Mouse (Mus musculus): Measurements from ENCODE around the gene Zfp146. TPM values are rescaled to one million over a fixed set of nuclear protein-coding genes. Genes with fewer than 3 reads are reported as not detected.
"Not testable (repeated sequence)": the region's sequence is repeated elsewhere in the genome, so short reads cannot be mapped to it uniquely, and the experiment has no call there.

Gene Zfp146
- total RNA-seq (2014; rRNA removed) (40.6 and 46.4 TPM in 2 replicates), polyA plus RNA-seq (2015; fragmentation: Nextera tagmentation; extraction: Ambion mirVana) (10.0 and 10.2 TPM in 2 replicates)

DNA sequence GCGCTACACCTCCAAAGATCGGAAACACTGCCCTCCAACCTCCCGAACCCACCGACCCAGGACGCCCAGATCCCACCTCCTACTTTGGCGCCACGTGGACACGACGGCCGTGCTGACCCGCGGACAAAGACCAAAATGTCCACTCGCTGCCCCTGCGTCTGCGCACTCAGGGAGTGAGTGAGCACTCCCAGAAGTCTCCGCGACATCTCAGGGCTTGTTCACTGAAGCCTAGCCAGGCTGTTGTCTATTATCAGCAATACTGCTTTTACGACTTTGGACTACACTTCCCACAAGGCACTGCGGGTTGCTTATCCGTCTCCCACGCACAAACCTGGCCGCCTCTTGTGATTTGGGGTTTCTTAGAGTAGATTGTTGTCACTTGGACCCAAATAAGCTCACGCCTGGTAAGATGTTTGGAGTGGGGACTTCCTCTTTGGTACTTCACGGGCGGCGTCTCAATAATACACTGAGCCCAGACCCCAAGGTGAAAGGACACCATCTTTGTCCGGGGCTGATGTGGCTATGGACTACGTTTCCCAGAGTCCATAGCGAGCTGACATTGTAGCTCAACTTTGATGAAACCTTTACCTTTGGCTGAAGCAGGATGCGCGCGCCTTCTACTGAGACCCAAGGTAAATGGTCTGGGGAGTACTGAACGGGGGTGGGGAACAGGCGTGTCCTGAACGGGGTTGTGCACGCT lies at the start of gene Zfp146:
Gene Zfp146 (minus strand): TSS at position 168 of the 700 bp plus-strand sequence.
- Histone ChIP-seq H3K4me3 (ENCODE audit: low read length) (peak within 1 kb of the TSS; percentile 68), H3K27ac (peak within 1 kb of the TSS; percentile 93), H3K27me3 (ENCODE audit: insufficient read depth, low read length) (no peaks in the 10 kb centered on the region), H3K36me3 (ENCODE audit: insufficient read depth, low read length) (no peaks in the 10 kb centered on the region; the same call in 1 of the 2 replicates), H3K9me3 (ENCODE audit: low read length) (no peaks in the 10 kb centered on the region), H3K9ac (replicated peaks; ENCODE audit: low read length) (peak within 1 kb of the TSS; percentile 80), H3K4me1 (ENCODE audit: insufficient read depth, low read length) (peaks cover 11% of the 10 kb centered on the region), H3K4me2 (ENCODE audit: low read depth, low read length) (peak within 1 kb of the TSS; percentile 67)
- no peak for TF ChIP-seq CTCF (IDR thresholded peaks at IDR 0.05; ENCODE audit: low read depth)
- peak; percentile 98 for DNase-seq (ENCODE audit: low spot score)
- ATAC-seq: peak; percentile 97
- WGBS: under 1% methylated on average over 36 of the region's 36 CpGs

DNA sequence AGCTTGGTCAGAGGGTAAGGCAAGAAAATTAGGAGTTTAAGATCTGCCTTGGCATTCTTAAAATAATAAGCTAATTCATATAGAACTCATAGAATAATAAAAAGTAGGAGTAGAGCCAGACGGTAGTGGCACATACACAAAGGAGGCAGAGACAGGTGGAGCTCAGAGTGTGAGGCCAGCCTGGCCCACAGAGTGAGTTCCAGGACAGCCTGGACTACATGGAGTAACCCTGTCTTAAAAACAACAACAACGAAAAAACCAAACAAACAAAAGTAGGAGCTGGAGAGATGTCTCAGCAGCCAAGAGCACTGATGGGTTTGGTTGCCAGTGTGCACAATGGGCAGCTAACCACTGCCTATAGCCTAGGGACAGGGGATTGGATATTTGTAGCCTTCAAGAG lies 47.7 kb upstream of the Zfp146 start:
- Histone ChIP-seq H3K9me3 (ENCODE audit: low read length) (no peaks in the 10 kb centered on the region), H3K4me3 (ENCODE audit: low read length) (no peak overlapping the region), H3K9ac (replicated peaks; ENCODE audit: low read length) (no peak overlapping the region), H3K4me1 (ENCODE audit: insufficient read depth, low read length) (no peaks in the 10 kb centered on the region), H3K27ac (no peak overlapping the region), H3K4me2 (ENCODE audit: low read depth, low read length) (no peak overlapping the region), H3K27me3 (ENCODE audit: insufficient read depth, low read length) (no peaks in the 10 kb centered on the region), H3K36me3 (ENCODE audit: insufficient read depth, low read length) (no peaks in the 10 kb centered on the region)
- no peak for TF ChIP-seq CTCF (IDR thresholded peaks at IDR 0.05; ENCODE audit: low read depth)
- DNase-seq (ENCODE audit: low spot score) (no peak), ATAC-seq (no peak)
- whole genome bisulfite sequencing: 75% methylated on average over 2 of the region's 2 CpGs

DNA sequence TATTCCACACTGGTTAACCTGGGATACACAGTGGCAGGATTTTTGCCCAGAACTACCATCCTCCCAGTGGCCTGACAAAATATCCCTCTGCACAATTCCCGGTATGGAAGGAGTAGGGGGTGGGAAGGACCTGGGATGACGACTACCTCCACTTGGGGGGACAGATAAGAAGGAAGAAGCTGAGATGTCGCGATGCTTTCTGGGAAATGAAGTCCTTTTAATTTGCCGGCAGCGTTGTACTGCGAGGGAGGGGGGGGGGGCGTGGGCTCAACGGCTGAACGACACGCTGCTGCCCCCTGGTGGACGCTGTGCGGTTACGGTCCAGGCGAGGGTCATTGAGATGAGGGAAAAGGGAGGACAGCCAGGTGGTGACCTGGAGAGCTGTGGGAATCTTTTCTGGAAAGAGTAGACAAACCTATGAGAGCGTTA lies 47.2 kb upstream of the Zfp146 start:
- peak; percentile 85 for ATAC-seq
- DNase-seq (ENCODE audit: low spot score): peak; percentile 95
- H3K27ac ChIP-seq: peak overlapping the region; percentile 68
- no peak overlapping the region for H3K4me3 ChIP-seq (ENCODE audit: low read length)
- H3K9ac ChIP-seq (replicated peaks; ENCODE audit: low read length): no peak overlapping the region
- under 1% methylated on average over 16 of the region's 16 CpGs for WGBS
- no peaks in the 10 kb centered on the region for H3K9me3 ChIP-seq (ENCODE audit: low read length)
- H3K36me3 ChIP-seq (ENCODE audit: insufficient read depth, low read length): no peaks in the 10 kb centered on the region
- no peaks in the 10 kb centered on the region for H3K4me1 ChIP-seq (ENCODE audit: insufficient read depth, low read length)
- no peaks in the 10 kb centered on the region for H3K27me3 ChIP-seq (ENCODE audit: insufficient read depth, low read length)
- peak; percentile 97 for TF ChIP-seq CTCF (IDR thresholded peaks at IDR 0.05; ENCODE audit: low read depth)
- peak overlapping the region; percentile 42 for H3K4me2 ChIP-seq (ENCODE audit: low read depth, low read length)

DNA sequence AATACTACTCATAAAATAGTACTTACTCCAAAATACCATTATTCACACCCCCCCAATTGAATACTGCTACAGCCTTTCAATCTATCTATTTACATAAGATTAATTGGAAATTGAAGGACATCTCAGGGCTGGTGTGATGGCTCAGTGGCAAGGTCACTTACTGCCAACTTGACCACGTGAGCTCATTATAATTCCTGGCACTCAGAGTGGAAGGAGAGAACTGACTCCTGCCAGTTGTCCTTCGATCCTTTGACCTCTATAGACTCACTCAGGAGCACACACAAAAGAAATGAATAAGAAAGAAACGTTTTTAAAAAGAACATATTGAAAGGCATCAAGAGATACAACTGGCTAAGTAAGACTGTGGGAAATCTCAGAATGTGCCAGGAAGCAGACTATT lies 46.3 kb upstream of the Zfp146 start:
- WGBS: 49% methylated on average over 3 of the region's 3 CpGs
- H3K4me1 ChIP-seq (ENCODE audit: insufficient read depth, low read length): no peaks in the 10 kb centered on the region
- H3K9ac ChIP-seq (replicated peaks; ENCODE audit: low read length): no peak overlapping the region
- H3K4me2 ChIP-seq (ENCODE audit: low read depth, low read length): no peak overlapping the region
- H3K36me3 ChIP-seq (ENCODE audit: insufficient read depth, low read length): no peaks in the 10 kb centered on the region
- H3K27me3 ChIP-seq (ENCODE audit: insufficient read depth, low read length): no peaks in the 10 kb centered on the region
- H3K27ac ChIP-seq: no peak overlapping the region
- ATAC-seq: no peak
- no peak overlapping the region for H3K4me3 ChIP-seq (ENCODE audit: low read length)
- H3K9me3 ChIP-seq (ENCODE audit: low read length): no peaks in the 10 kb centered on the region
- TF ChIP-seq CTCF (IDR thresholded peaks at IDR 0.05; ENCODE audit: low read depth): no peak
- DNase-seq (ENCODE audit: low spot score): no peak

DNA sequence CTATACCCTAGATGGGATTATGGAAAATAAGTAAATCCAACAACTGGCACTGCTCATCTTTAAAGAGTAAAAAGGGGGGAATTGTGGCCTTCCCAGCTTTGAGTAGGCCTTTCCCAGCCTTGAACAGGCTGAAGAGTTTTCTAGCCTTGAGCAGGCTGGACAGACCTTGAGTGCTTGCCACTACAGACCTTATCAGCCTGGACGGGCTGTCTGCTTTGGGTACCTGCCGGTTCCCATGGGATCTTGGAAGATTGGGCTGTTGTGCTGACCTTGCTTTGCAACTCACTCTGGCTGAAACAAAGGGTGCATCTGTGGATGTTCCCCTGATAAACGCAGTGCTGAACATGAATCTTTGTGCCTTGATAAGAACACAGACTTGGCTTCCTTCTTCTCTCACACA lies 44.3 kb upstream of the Zfp146 start:
- Histone ChIP-seq H3K36me3 (ENCODE audit: insufficient read depth, low read length) (no peaks in the 10 kb centered on the region), H3K27ac (no peak overlapping the region), H3K27me3 (ENCODE audit: insufficient read depth, low read length) (no peaks in the 10 kb centered on the region), H3K9me3 (ENCODE audit: low read length) (no peaks in the 10 kb centered on the region), H3K4me2 (ENCODE audit: low read depth, low read length) (no peak overlapping the region), H3K4me3 (ENCODE audit: low read length) (no peak overlapping the region), H3K9ac (replicated peaks; ENCODE audit: low read length) (no peak overlapping the region), H3K4me1 (ENCODE audit: insufficient read depth, low read length) (no peaks in the 10 kb centered on the region)
- no peak for DNase-seq (ENCODE audit: low spot score)
- ATAC-seq: no peak
- no peak for TF ChIP-seq CTCF (IDR thresholded peaks at IDR 0.05; ENCODE audit: low read depth)
- WGBS: 92% methylated on average over 3 of the region's 3 CpGs

DNA sequence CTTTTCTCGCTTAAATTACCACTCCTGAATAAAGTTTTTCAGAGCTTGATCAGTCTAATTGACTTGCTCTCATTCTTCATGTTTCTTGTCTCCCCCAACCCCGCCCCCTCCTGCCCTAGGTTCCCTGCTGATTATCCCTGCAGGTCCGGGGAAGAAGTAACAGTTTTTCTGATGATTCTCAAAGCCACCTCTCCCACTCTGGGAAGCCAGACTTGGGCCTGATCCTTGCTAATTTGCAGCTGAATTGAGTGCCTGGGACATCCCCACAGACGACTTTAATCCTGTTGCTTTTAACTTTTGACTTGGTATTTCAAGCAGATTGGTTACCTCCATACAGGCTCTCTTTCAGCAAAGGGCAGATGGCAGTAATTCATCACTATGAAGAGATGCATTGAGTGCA lies 41.5 kb upstream of the Zfp146 start:
- ATAC-seq: no peak
- no peak overlapping the region for H3K9ac ChIP-seq (replicated peaks; ENCODE audit: low read length)
- WGBS: 21% methylated on average over 4 of the region's 4 CpGs
- no peak for TF ChIP-seq CTCF (IDR thresholded peaks at IDR 0.05; ENCODE audit: low read depth)
- DNase-seq (ENCODE audit: low spot score): no peak
- H3K4me2 ChIP-seq (ENCODE audit: low read depth, low read length): no peak overlapping the region
- no peaks in the 10 kb centered on the region for H3K9me3 ChIP-seq (ENCODE audit: low read length)
- H3K4me1 ChIP-seq (ENCODE audit: insufficient read depth, low read length): no peaks in the 10 kb centered on the region
- H3K4me3 ChIP-seq (ENCODE audit: low read length): no peak overlapping the region
- no peaks in the 10 kb centered on the region for H3K36me3 ChIP-seq (ENCODE audit: insufficient read depth, low read length)
- no peak overlapping the region for H3K27ac ChIP-seq
- no peaks in the 10 kb centered on the region for H3K27me3 ChIP-seq (ENCODE audit: insufficient read depth, low read length)

DNA sequence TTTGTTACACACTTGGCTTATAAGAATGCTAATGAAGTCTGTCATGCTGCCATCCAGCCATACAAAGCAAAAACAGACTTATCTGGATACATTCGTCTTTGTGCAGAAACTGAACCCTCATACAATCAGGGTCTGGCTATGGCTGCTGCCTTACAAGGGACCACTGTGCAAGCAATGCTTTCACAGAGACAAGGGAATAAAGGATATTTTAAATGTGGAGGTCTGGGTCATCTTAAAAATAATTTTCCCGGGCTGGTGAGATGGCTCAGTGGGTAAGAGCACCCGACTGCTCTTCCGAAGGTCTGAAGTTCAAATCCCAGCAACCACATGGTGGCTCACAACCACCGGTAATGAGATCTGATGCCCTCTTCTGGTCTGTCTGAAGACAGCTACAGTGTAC lies 36.8 kb upstream of the Zfp146 start:
- not testable (repeated sequence) for ATAC-seq; H3K27ac ChIP-seq; H3K27me3 ChIP-seq (ENCODE audit: insufficient read depth, low read length); DNase-seq (ENCODE audit: low spot score); H3K4me1 ChIP-seq (ENCODE audit: insufficient read depth, low read length); H3K36me3 ChIP-seq (ENCODE audit: insufficient read depth, low read length); H3K9me3 ChIP-seq (ENCODE audit: low read length); H3K4me3 ChIP-seq (ENCODE audit: low read length); H3K9ac ChIP-seq (replicated peaks; ENCODE audit: low read length); H3K4me2 ChIP-seq (ENCODE audit: low read depth, low read length)
- 51% methylated on average over 5 of the region's 5 CpGs for WGBS

All from hindbrain, postnatal 0 days (tissue).